Mouse (Mus musculus): ENCODE data around the gene Dntt. TPM values are rescaled to one million over a fixed set of nuclear protein-coding genes. Genes with fewer than 3 reads are reported as not detected.

The Dntt gene
- total RNA-seq, 4 experiments from 2014 or later: 0.23 TPM; not detected in 3

- no peak for DNase-seq (ENCODE audit: low spot score in 2 of 2)
These were observed 24.5 kb downstream of the Dntt start for GRCm38 (mm10) chr19:41053530-41053929.

- DNase-seq (ENCODE audit: low spot score in 2 of 2): no peak
These were observed 25.6 kb downstream of the Dntt start for GRCm38 (mm10) chr19:41054702-41055101.

- DNase-seq (ENCODE audit: low spot score in 2 of 2): peak; percentile 82 to 95
These were observed 42.4 kb downstream of the Dntt start for GRCm38 (mm10) chr19:41071500-41071899.

GRCm38 (mm10) chr19:41073746-41074455 lies 44.8 kb downstream of the Dntt start:
- peak; percentile 52 to 61 for DNase-seq (ENCODE audit: low spot score in 2 of 2)

GRCm38 (mm10) chr19:41076906-41077305 lies 47.8 kb downstream of the Dntt start, which contains the start of gene Opalin:
Gene Opalin, minus strand, starts transcription at chr19:41077113.
- peak in 1 of 2 experiments; percentile 24 for DNase-seq (ENCODE audit: low spot score in 2 of 2)

- DNase-seq (ENCODE audit: low spot score in 2 of 2): peak in 1 of 2 experiments; percentile 31
These were observed 52.5 kb downstream of the Dntt start for GRCm38 (mm10) chr19:41081589-41081988.

- DNase-seq (ENCODE audit: low spot score in 2 of 2): no peak
These were observed 54.6 kb downstream of the Dntt start for GRCm38 (mm10) chr19:41083646-41084045.

- peak; percentile 43 to 58 for DNase-seq (ENCODE audit: low spot score in 2 of 2)
These were observed 57.2 kb downstream of the Dntt start for GRCm38 (mm10) chr19:41086289-41086688.

- DNase-seq (ENCODE audit: low spot score in 2 of 2): peak; percentile 75 to 89
These were observed 57.6 kb downstream of the Dntt start for GRCm38 (mm10) chr19:41086700-41087099.

- DNase-seq (ENCODE audit: low spot score in 2 of 2): no peak
These were observed 58.8 kb downstream of the Dntt start for GRCm38 (mm10) chr19:41087901-41088300.

GRCm38 (mm10) chr19:41088491-41088890 lies 59.4 kb downstream of the Dntt start:
- no peak for DNase-seq (ENCODE audit: low spot score in 2 of 2)

GRCm38 (mm10) chr19:41089833-41090232 lies 60.8 kb downstream of the Dntt start:
- peak; percentile 28 to 69 for DNase-seq (ENCODE audit: low spot score in 2 of 2)

GRCm38 (mm10) chr19:41091901-41092300 lies 62.8 kb downstream of the Dntt start:
- DNase-seq (ENCODE audit: low spot score in 2 of 2): no peak

- DNase-seq (ENCODE audit: low spot score in 2 of 2): no peak
These were observed 68.0 kb downstream of the Dntt start for GRCm38 (mm10) chr19:41097038-41097437.

GRCm38 (mm10) chr19:41100863-41101262 lies 71.8 kb downstream of the Dntt start:
- no peak for DNase-seq (ENCODE audit: low spot score in 2 of 2)

- peak; percentile 76 to 85 for DNase-seq (ENCODE audit: low spot score in 2 of 2)
These were observed 72.3 kb downstream of the Dntt start for GRCm38 (mm10) chr19:41101390-41101789.

- peak in 1 of 2 experiments; percentile 44 for DNase-seq (ENCODE audit: low spot score in 2 of 2)
These were observed 75.8 kb downstream of the Dntt start for GRCm38 (mm10) chr19:41104922-41105321.

- DNase-seq (ENCODE audit: low spot score in 2 of 2): no peak
These were observed 78.5 kb downstream of the Dntt start for GRCm38 (mm10) chr19:41107530-41107929.

- no peak for DNase-seq (ENCODE audit: low spot score in 2 of 2)
These were observed 79.6 kb downstream of the Dntt start for GRCm38 (mm10) chr19:41108666-41109065.

Data from layer of hippocampus, adult 8-10 months (tissue).